Mouse (Mus musculus) kidney, embryonic 14.5 days (tissue): ENCODE results near the gene Tmem175. TPM values are rescaled to one million over a fixed set of nuclear protein-coding genes. Genes with fewer than 3 reads are reported as not detected.

Experiments used
- ATAC-seq: fragments of 200-750 bp; cut with Nextera tagmentation; 2 replicates; pipeline ENCODE4 v1.8.0; 2017; ENCODE audit warnings: moderate number of reproducible peaks, mild to moderate bottlenecking, moderate TSS enrichment, moderate library complexity; ENCODE audit not compliant: low FRiP score, low TSS enrichment
- H3K27ac ChIP-seq: fragments of 300-500 bp; sonication (generic); 2 replicates; pipeline ENCODE4 v1.5.1; 2014; ENCODE audit warnings: low read depth, mild to moderate bottlenecking, low read length, moderate library complexity, mixed read lengths
- H3K27me3 ChIP-seq: fragments of 300-500 bp; sonication (generic); 2 replicates; pipeline ENCODE4 v1.6.1; 2014; ENCODE audit warnings: mild to moderate bottlenecking, low read length; ENCODE audit not compliant: control insufficient read depth, insufficient read depth
- H3K36me3 ChIP-seq: fragments of 300-500 bp; sonication (generic); 2 replicates; pipeline ENCODE4 v1.6.1; 2014; ENCODE audit warnings: low read length, mixed read lengths; ENCODE audit not compliant: control insufficient read depth, insufficient read depth
- H3K4me1 ChIP-seq: fragments of 300-500 bp; sonication (generic); 2 replicates; pipeline ENCODE4 v1.6.1; 2014; ENCODE audit warnings: low read length, mixed read lengths; ENCODE audit not compliant: control insufficient read depth, insufficient read depth
- H3K4me2 ChIP-seq: fragments of 300-500 bp; sonication (generic); replicated peaks from 2 replicates; pipeline ENCODE4 v1.6.1; 2014; ENCODE audit warnings: low read depth, mild to moderate bottlenecking, low read length
- H3K4me3 ChIP-seq: fragments of 300-500 bp; sonication (generic); 2 replicates; pipeline ENCODE4 v1.5.1; 2014; ENCODE audit warnings: mild to moderate bottlenecking, low read length
- H3K9ac ChIP-seq: fragments of 300-500 bp; sonication (generic); 2 replicates; pipeline ENCODE4 v1.6.1; 2014; ENCODE audit warnings: low read depth, mild to moderate bottlenecking, low read length, moderate library complexity
- H3K9me3 ChIP-seq: fragments of 300-500 bp; sonication (generic); 2 replicates; pipeline ENCODE4 v1.6.1; 2016; ENCODE audit warnings: low read length; ENCODE audit not compliant: control insufficient read depth
- WGBS: fragments of 180-500 bp; shearing (Covaris S2); extraction: QIAGEN DNeasy Blood & Tissue Kit; methylation state at CpG from one replicate; pipeline ENCODE4 v1.1.7; 2014; 5-methylcytosine and 5-hydroxymethylcytosine counted together
- polyA plus RNA-seq: library from polyadenylated mRNA; unstranded; fragments of >200 nt; fragmentation: Nextera tagmentation; extraction: Ambion mirVana; gene quantifications from 2 replicates; pipeline ENCODE4 v1.2.1, GENCODE M21; 2014

Gene Tmem175
- polyA plus RNA-seq, 1 experiment from 2014 or later = 29.0 TPM

- Histone ChIP-seq H3K36me3 (peaks cover 70% of the 10 kb centered on the region), H3K4me2 (no peak overlapping the region), H3K9ac (no peak overlapping the region), H3K4me3 (no peak overlapping the region), H3K27ac (no peak overlapping the region), H3K4me1 (no peaks in the 10 kb centered on the region), H3K27me3 (no peaks in the 10 kb centered on the region), H3K9me3 (no peaks in the 10 kb centered on the region)
- 91% methylated on average over 7 of the region's 7 CpGs for WGBS
- no peak for ATAC-seq
These were observed 20.8 kb downstream of the Tmem175 start for GRCm38 (mm10) chr5:108650341-108650740.

GRCm38 (mm10) chr5:108651136-108651720 is 21.7 kb downstream of the Tmem175 start:
- no peak for ATAC-seq
- WGBS = 83% methylated on average over 5 of the region's 5 CpGs
- Histone ChIP-seq H3K9ac (no peak overlapping the region), H3K4me3 (no peak overlapping the region), H3K27ac (no peak overlapping the region), H3K27me3 (no peaks in the 10 kb centered on the region), H3K36me3 (peaks cover 73% of the 10 kb centered on the region), H3K9me3 (no peaks in the 10 kb centered on the region), H3K4me2 (no peak overlapping the region), H3K4me1 (no peaks in the 10 kb centered on the region)

- Histone ChIP-seq H3K4me3 (no peak overlapping the region), H3K9ac (no peak overlapping the region), H3K4me1 (no peaks in the 10 kb centered on the region), H3K27me3 (no peaks in the 10 kb centered on the region), H3K4me2 (no peak overlapping the region), H3K27ac (no peak overlapping the region), H3K9me3 (no peaks in the 10 kb centered on the region), H3K36me3 (peaks cover 68% of the 10 kb centered on the region)
- peak; percentile 62; the same call in 1 of the 2 replicates for ATAC-seq
- 68% methylated on average over 1 of the region's 1 CpGs for WGBS
These were observed 22.3 kb downstream of the Tmem175 start for GRCm38 (mm10) chr5:108651823-108652222.

DNA sequence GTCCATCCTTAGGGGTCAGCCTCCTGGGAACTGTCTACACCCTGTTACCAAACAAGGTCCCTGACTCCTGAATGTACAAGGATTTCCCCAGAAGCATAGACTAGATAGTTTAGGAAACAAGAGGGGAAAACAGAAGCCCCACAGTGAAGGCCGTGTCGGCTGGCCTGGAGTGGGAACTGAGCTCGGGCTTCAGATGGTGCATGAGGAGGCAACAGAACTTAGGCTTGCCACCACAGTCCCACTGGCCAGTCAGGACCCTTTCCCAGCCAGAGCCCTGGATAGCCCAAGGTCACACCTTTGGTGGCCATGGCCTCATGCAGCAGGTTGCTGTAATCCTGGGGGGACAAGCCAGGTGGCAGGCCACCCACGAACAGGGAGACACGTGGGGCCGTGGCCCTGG is 23.8 kb downstream of the Tmem175 start:
- Histone ChIP-seq H3K27ac (no peak overlapping the region), H3K4me2 (no peak overlapping the region), H3K9ac (no peak overlapping the region), H3K4me1 (no peaks in the 10 kb centered on the region), H3K27me3 (no peaks in the 10 kb centered on the region), H3K4me3 (no peak overlapping the region), H3K9me3 (no peaks in the 10 kb centered on the region), H3K36me3 (peaks cover 61% of the 10 kb centered on the region)
- 89% methylated on average over 6 of the region's 6 CpGs for WGBS
- no peak for ATAC-seq

DNA sequence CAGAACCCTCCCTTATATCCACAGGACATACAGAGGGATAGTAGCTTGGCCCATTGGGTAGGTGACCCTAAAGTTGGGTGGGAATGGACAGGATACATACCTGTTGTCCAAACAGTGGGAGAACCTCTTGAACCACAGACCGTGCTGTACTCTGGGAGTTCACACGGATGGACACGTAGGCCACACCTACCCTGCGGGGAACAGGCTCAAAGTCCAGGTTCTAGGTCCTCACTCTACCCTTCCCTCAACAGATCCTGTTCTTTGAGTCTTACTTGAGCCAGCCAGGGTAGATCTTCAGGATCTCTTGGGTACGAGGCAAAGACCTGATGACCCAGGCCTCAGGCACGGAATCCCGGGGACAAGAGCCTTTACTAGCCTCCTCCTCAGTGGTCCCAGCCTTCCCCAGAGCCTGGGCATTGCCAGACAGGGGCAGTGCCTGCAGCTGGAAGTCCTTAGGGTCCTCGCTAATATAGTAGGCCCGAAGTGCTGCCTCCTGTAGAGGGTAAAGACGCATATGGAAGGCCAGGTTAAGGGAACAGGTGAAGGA is 24.9 kb downstream of the Tmem175 start:
- no peaks in the 10 kb centered on the region for H3K9me3 ChIP-seq
- no peak overlapping the region for H3K27ac ChIP-seq
- no peak for ATAC-seq
- peaks cover 57% of the 10 kb centered on the region for H3K36me3 ChIP-seq
- no peak overlapping the region for H3K4me2 ChIP-seq
- H3K27me3 ChIP-seq = no peaks in the 10 kb centered on the region
- H3K4me1 ChIP-seq = peaks cover 6% of the 10 kb centered on the region; the same call in 1 of the 2 replicates
- WGBS = 90% methylated on average over 10 of the region's 10 CpGs
- H3K9ac ChIP-seq = no peak overlapping the region
- H3K4me3 ChIP-seq = no peak overlapping the region

GRCm38 (mm10) chr5:108655381-108655780 is 25.8 kb downstream of the Tmem175 start:
- H3K27me3 ChIP-seq = no peaks in the 10 kb centered on the region
- H3K9me3 ChIP-seq = no peaks in the 10 kb centered on the region
- no peak overlapping the region for H3K9ac ChIP-seq
- WGBS = 97% methylated on average over 9 of the region's 9 CpGs
- no peak overlapping the region for H3K27ac ChIP-seq
- H3K4me1 ChIP-seq = peaks cover 13% of the 10 kb centered on the region
- ATAC-seq = no peak
- peaks cover 54% of the 10 kb centered on the region for H3K36me3 ChIP-seq
- H3K4me2 ChIP-seq = no peak overlapping the region
- no peak overlapping the region for H3K4me3 ChIP-seq

GRCm38 (mm10) chr5:108655891-108656650 is 26.5 kb downstream of the Tmem175 start:
- Histone ChIP-seq H3K9me3 (no peaks in the 10 kb centered on the region), H3K4me1 (peaks cover 13% of the 10 kb centered on the region), H3K4me3 (no peak overlapping the region), H3K4me2 (no peak overlapping the region), H3K27me3 (no peaks in the 10 kb centered on the region), H3K9ac (no peak overlapping the region), H3K27ac (no peak overlapping the region), H3K36me3 (peaks cover 54% of the 10 kb centered on the region)
- ATAC-seq = no peak
- WGBS = 95% methylated on average over 15 of the region's 15 CpGs

DNA sequence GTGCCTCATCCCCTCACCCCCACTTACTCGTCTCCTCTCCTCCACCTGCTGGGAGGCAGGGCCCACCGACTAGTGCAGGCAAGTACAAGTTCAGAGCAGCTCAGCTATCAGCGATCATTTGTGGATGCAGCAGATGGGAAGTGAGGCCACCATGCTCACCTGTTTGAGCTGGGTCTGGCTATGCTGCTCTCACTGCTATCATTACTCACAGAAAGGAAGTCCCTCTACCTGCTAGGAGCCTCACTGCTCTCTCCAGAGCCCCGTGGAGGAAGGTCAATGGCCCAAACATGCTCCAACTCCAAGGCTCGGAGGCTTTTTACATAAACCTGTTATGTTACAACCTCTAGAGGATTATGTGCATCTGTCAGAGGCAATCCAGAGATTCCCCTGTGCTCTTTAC is 27.8 kb downstream of the Tmem175 start:
- H3K4me3 ChIP-seq = no peak overlapping the region
- no peak overlapping the region for H3K9ac ChIP-seq
- H3K9me3 ChIP-seq = no peaks in the 10 kb centered on the region
- peaks cover 44% of the 10 kb centered on the region for H3K36me3 ChIP-seq
- no peak overlapping the region for H3K27ac ChIP-seq
- no peak for ATAC-seq
- no peak overlapping the region for H3K4me2 ChIP-seq
- H3K27me3 ChIP-seq = no peaks in the 10 kb centered on the region
- WGBS = 83% methylated on average over 5 of the region's 5 CpGs
- peaks cover 13% of the 10 kb centered on the region for H3K4me1 ChIP-seq

GRCm38 (mm10) chr5:108658611-108659010 is 29.0 kb downstream of the Tmem175 start:
- H3K27me3 ChIP-seq = no peaks in the 10 kb centered on the region
- H3K4me2 ChIP-seq = no peak overlapping the region
- WGBS = 93% methylated on average over 1 of the region's 1 CpGs
- no peak overlapping the region for H3K4me3 ChIP-seq
- no peak overlapping the region for H3K27ac ChIP-seq
- no peak for ATAC-seq
- no peak overlapping the region for H3K9ac ChIP-seq
- no peaks in the 10 kb centered on the region for H3K9me3 ChIP-seq
- H3K36me3 ChIP-seq = peaks cover 33% of the 10 kb centered on the region
- H3K4me1 ChIP-seq = peaks cover 13% of the 10 kb centered on the region
